18 mouse cellular contexts compared by ENCODE assay signal in genomic region chr10:122758346-122758745, GRCm38 (mm10).
DNase-seq lines count a peak whose midpoint lies in the region; ATAC-seq and TF ChIP-seq lines count a peak whose summit lies in the region.
"Had no signal": no experiment of that assay in that cellular context is flagged by ENCODE, and none has a peak within 500 bp of the region (broad histone marks: within the 10 kb centered on the region; RNA-seq: fewer than 3 reads in every experiment).

No protein-coding gene starts in this region.

- H3K27ac ChIP-seq in stomach, embryonic 14.5 days (ENCODE audit: low read length) = peak overlapping the region; percentile 0; the same call in 1 of the 2 replicates
- no peak overlapping the region for H3K27ac ChIP-seq in stomach, postnatal 0 days (replicated peaks)
- H3K27ac ChIP-seq in midbrain, embryonic 13.5 days = no peak overlapping the region
- no peak overlapping the region for H3K27ac ChIP-seq in layer of hippocampus, adult 2 months
- H3K27ac ChIP-seq: embryonic facial prominence, embryonic 13.5 days; forebrain, embryonic 13.5 days; limb, embryonic 15.5 days; neural tube, embryonic 13.5 days had no signal

- H3K4me3 ChIP-seq in stomach, embryonic 14.5 days (ENCODE audit: low read depth, low read length) = no peak overlapping the region
- H3K4me3 ChIP-seq in stomach, postnatal 0 days (ENCODE audit: low read depth, low read length) = no peak overlapping the region
- H3K4me3 ChIP-seq in midbrain, embryonic 13.5 days (replicated peaks) = no peak overlapping the region
- no peak overlapping the region for H3K4me3 ChIP-seq in layer of hippocampus, adult 2 months
- H3K4me3 ChIP-seq: embryonic facial prominence, embryonic 13.5 days; forebrain, embryonic 13.5 days; limb, embryonic 15.5 days; neural tube, embryonic 13.5 days had no signal

- TF ChIP-seq EP300 in stomach, postnatal 0 days (optimal IDR thresholded peaks at IDR 0.05) = no peak

- peaks cover 11% of the 10 kb centered on the region; the same call in 1 of the 2 replicates for H3K4me1 ChIP-seq in stomach, embryonic 14.5 days (ENCODE audit: control insufficient read depth, insufficient read depth, low read length)
- no peaks in the 10 kb centered on the region for H3K4me1 ChIP-seq in stomach, postnatal 0 days (replicated peaks; ENCODE audit: control insufficient read depth, insufficient read depth)
- peaks cover 11% of the 10 kb centered on the region for H3K4me1 ChIP-seq in midbrain, embryonic 13.5 days (replicated peaks)

- no peaks in the 10 kb centered on the region for H3K27me3 ChIP-seq in stomach, embryonic 14.5 days (ENCODE audit: control insufficient read depth, insufficient read depth, low read length)
- H3K27me3 ChIP-seq in stomach, postnatal 0 days (ENCODE audit: control insufficient read depth, insufficient read depth, low read length) = no peaks in the 10 kb centered on the region
- peaks cover 5% of the 10 kb centered on the region; the same call in 1 of the 2 replicates for H3K27me3 ChIP-seq in midbrain, embryonic 13.5 days
- H3K27me3 ChIP-seq: embryonic facial prominence, embryonic 13.5 days; forebrain, embryonic 13.5 days; limb, embryonic 15.5 days; neural tube, embryonic 13.5 days had no signal

- TF ChIP-seq CTCF in stomach, postnatal 0 days (IDR thresholded peaks at IDR 0.05; ENCODE audit: low read depth) = no peak
- no peak for TF ChIP-seq CTCF in layer of hippocampus, adult 2 months (conservative IDR thresholded peaks at IDR 0.05)

- no peak for ATAC-seq in stomach, embryonic 14.5 days (ENCODE audit: insufficient number of reproducible peaks, insufficient read depth, low FRiP score, low read depth)
- no peak for ATAC-seq in stomach, postnatal 0 days (ENCODE audit: low FRiP score, low TSS enrichment)
- ATAC-seq in neutrophil, adult 5-6 weeks (ENCODE audit: extremely low read depth, insufficient number of reproducible peaks, low FRiP score, poor library complexity, severe bottlenecking) = peak; percentile 53; the same call in 1 of the 2 replicates
- ATAC-seq in midbrain, embryonic 13.5 days = no peak
- no peak for ATAC-seq in megakaryocyte progenitor cell, adult 5-6 weeks (replicated peaks; ENCODE audit: poor library complexity)
- ATAC-seq: forebrain, embryonic 13.5 days; hindbrain, embryonic 16.5 days had no signal

- 77% methylated on average over 4 of the region's 4 CpGs for whole genome bisulfite sequencing in stomach, embryonic 14.5 days
- WGBS in stomach, postnatal 0 days = 75% methylated on average over 4 of the region's 4 CpGs
- WGBS in midbrain, embryonic 13.5 days = 83% methylated on average over 4 of the region's 4 CpGs

- H3K9ac ChIP-seq in stomach, embryonic 14.5 days (replicated peaks; ENCODE audit: low read depth, low read length) = no peak overlapping the region
- H3K9ac ChIP-seq in stomach, postnatal 0 days (ENCODE audit: low read length) = no peak overlapping the region
- no peak overlapping the region for H3K9ac ChIP-seq in midbrain, embryonic 13.5 days (replicated peaks)
- H3K9ac ChIP-seq: embryonic facial prominence, embryonic 13.5 days; forebrain, embryonic 13.5 days; limb, embryonic 15.5 days; lung, embryonic 14.5 days; neural tube, embryonic 13.5 days had no signal

- no peak for DNase-seq in stomach, postnatal 0 days (ENCODE audit: low spot score)
- DNase-seq in forelimb bud, embryonic 11.5 days (ENCODE audit: low read depth, low spot score) = peak; percentile 64
- no peak for DNase-seq in layer of hippocampus, adult 2 months (ENCODE audit: low spot score in 2 of 2)
- DNase-seq: cerebellum, postnatal 14 days; gastrocnemius, postnatal 10 days; kidney, postnatal 10 days; lung, embryonic 14.5 days; spleen, adult 18-20 months had no signal

- no peaks in the 10 kb centered on the region for H3K36me3 ChIP-seq in stomach, embryonic 14.5 days (ENCODE audit: control insufficient read depth, insufficient read depth, low read length)
- H3K36me3 ChIP-seq in stomach, postnatal 0 days (ENCODE audit: control insufficient read depth, insufficient read depth, low read length) = no peaks in the 10 kb centered on the region
- no peaks in the 10 kb centered on the region for H3K36me3 ChIP-seq in midbrain, embryonic 13.5 days
- H3K36me3 ChIP-seq: embryonic facial prominence, embryonic 13.5 days; limb, embryonic 15.5 days; neural tube, embryonic 13.5 days had no signal

- H3K4me2 ChIP-seq in stomach, embryonic 14.5 days (replicated peaks; ENCODE audit: low read depth, low read length) = no peak overlapping the region
- no peak overlapping the region for H3K4me2 ChIP-seq in stomach, postnatal 0 days (replicated peaks; ENCODE audit: low read depth)
- H3K4me2 ChIP-seq in midbrain, embryonic 13.5 days (replicated peaks) = no peak overlapping the region
- H3K4me2 ChIP-seq: embryonic facial prominence, embryonic 13.5 days; forebrain, embryonic 13.5 days; limb, embryonic 15.5 days; lung, embryonic 14.5 days; midbrain, embryonic 11.5 days; neural tube, embryonic 13.5 days had no signal

- no peaks in the 10 kb centered on the region for H3K9me3 ChIP-seq in stomach, embryonic 14.5 days (ENCODE audit: control insufficient read depth, low read depth, low read length)
- no peaks in the 10 kb centered on the region for H3K9me3 ChIP-seq in stomach, postnatal 0 days (ENCODE audit: control insufficient read depth, low read length)
- H3K9me3 ChIP-seq in midbrain, embryonic 13.5 days = no peaks in the 10 kb centered on the region
- H3K9me3 ChIP-seq: embryonic facial prominence, embryonic 13.5 days; forebrain, embryonic 13.5 days; limb, embryonic 15.5 days; neural tube, embryonic 13.5 days had no signal
